Mouse (Mus musculus) layer of hippocampus, postnatal 14 days (tissue): ENCODE data around the gene Tmem41a. TPM values are rescaled to one million over a fixed set of nuclear protein-coding genes. Genes with fewer than 3 reads are reported as not detected.
"Not testable (repeated sequence)": the region's sequence is repeated elsewhere in the genome, so short reads cannot be mapped to it uniquely, and the experiment has no call there.

Experiments used
- DNase-seq, 2 experiments: peaks; one replicate each; pipeline ENCODE4 v3.0.0; 2021 to 2022; ENCODE audit warnings: low spot score in 2 of 2, mixed read lengths in 1 of 2
- long read RNA-seq, 2 experiments: library from polyadenylated mRNA; stranded (forward); transcript quantifications; one replicate each; pipeline ENCODE4 v2.0.0; 2021
- total RNA-seq, 2 experiments: library from RNA; stranded (reverse); gene quantifications; 2 replicates each; pipeline ENCODE4 v1.2.3; 2021

Tmem41a gene
- 10 to 100 TPM; 17.5 to 18.5 TPM for total RNA-seq
- long read RNA-seq, experiment 1, transcript Tmem41a-201 (5 exons, 1,360 nt) = major isoform, 13 of 17 reads
- long read RNA-seq, experiment 1, partial matches to known transcripts = 4 of 17 reads
- long read RNA-seq, experiment 1, other reads (novel, unspliced or antisense) = 0 of 17 reads
- long read RNA-seq, experiment 2, transcript Tmem41a-201 (5 exons, 1,360 nt) = major isoform, 15 of 23 reads
- long read RNA-seq, experiment 2, partial matches to known transcripts = 4 of 23 reads
- long read RNA-seq, experiment 2, other reads (novel, unspliced or antisense) = 2 of 23 reads

- DNase-seq = peak; percentile 74 to 82
Observed at GRCm38 (mm10) chr16:21946761-21947715, at the start of gene Tmem41a. Gene Tmem41a (minus strand): TSS chr16:21947552.

DNA sequence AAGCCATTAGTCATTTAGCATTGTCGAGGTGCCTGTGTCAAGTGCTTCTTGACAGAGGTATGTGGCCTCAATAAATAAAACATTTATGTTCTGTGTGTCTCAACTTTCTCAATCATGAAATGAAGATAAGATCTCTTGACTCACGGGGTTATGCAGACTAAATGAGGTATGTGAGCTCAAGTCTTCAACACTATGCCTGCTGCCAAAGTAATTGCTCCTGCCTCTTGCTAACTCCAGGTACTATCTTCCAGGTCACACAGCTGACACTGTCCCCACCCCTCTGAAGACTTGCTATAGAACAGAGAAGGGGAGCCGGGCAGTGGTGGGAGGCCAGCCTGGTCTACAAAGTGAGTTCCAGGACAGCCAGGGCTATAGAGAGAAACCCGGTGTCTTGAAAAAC, 49.0 kb upstream of the Tmem41a start:
- DNase-seq = no peak

DNA sequence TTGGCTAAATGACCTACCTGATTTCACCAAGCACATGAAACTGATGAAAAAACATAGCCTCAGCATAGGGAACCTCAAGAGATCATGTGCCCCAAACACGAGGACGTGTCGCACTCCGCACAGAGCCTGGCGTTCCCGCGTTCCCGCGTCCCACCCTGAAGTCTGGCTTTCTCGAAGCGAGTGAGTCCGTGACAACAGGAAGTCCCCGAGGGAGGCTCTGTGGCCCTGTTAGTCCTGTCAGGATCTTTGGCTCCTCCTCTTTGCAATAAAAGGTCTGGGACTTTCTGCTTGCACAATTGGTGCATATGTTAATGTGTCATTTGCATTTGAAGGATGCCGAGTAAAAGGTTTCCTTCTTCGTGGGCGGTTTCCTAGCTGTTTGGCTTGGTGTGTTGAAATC, 48.0 kb upstream of the Tmem41a start, which contains the start of gene Liph:
Gene Liph, minus strand, starts transcription at position 360 of the 400 bp plus-strand sequence.
- no peak for DNase-seq

DNA sequence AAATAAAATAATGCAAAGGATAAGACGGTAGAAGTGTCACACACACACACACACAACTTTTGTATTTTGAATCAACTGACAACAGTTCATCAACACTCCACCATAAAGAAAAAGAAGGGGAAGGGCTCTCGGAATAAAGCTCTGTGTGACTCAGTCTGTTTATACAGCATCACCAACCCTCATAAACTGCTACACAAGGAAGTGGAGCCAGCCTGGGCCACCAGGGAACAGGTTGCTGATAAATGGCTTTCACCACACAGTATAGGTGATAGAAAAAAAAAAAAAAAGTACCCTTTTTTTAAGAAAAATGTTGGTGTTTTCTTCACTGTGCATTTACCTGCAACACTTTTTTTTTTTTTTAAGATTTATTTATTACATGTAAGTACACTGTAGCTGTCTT, 44.4 kb upstream of the Tmem41a start:
- no peak for DNase-seq

- DNase-seq = not testable (repeated sequence)
Observed at GRCm38 (mm10) chr16:21990893-21991292, 43.5 kb upstream of the Tmem41a start.

- no peak for DNase-seq
Observed at GRCm38 (mm10) chr16:21987956-21988355, 40.6 kb upstream of the Tmem41a start.

GRCm38 (mm10) chr16:21986191-21986590, 38.8 kb upstream of the Tmem41a start:
- DNase-seq = no peak

DNA sequence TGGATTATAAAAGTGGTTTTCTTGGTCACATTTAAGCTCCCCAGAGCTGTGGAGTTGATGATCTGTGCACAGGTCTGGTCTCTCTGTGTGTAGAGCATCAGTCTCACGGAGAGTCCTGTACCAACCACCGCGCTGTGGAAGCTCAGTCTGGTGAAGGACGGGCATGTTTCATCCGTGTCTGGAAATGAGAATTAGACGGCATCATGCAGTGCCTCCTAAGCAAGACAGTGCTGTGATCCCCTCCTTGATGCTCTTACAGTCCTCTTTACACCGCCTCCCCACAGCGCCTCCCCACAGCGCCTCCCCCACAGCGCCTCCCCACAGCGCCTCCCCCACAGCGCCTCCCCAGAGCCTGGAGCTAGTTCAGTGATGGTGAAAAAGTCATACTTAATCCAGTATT, 36.7 kb upstream of the Tmem41a start:
- DNase-seq = no peak

DNA sequence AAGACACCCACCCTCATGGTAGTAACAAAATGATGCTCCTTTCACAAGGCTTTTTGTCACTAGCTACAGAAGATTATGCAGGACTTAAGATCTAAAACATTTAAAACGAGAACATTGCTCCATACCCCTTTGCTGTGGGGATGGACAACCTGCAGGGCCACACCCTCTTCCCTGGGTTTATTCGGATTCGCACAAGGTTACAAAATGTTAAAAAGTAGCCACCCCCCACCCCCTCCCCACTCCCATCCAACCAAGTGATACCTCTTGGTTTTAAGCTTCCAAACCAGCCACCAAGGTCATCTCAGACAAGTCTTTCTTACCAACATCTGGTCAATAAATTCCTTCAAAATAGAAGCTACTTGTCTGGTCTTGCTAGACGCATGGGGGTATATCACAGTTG, 36.2 kb upstream of the Tmem41a start:
- no peak for DNase-seq

- no peak for DNase-seq
Observed at GRCm38 (mm10) chr16:21983146-21983545, 35.8 kb upstream of the Tmem41a start.

DNA sequence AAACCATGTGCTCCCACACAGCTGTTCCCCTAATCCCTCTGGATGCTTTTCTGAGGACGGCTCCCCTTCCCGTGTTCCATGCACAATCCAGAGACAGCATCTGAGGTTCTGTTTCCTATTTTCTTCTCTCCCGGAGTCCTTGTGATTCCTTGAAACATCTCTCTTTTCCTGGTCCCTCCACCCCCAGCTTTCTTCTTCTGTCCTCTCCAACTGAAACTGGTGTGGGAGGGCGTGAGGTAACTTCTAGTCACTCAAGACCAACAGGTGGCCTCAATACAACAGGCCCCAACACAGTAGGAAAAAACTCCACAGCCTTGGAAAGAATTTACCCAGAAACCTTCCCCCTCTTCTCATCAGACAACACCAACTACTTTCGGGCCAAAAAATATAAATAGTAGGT, 30.0 kb upstream of the Tmem41a start:
- DNase-seq = no peak

- DNase-seq = no peak
Observed at GRCm38 (mm10) chr16:21976203-21976602, 28.9 kb upstream of the Tmem41a start.

DNA sequence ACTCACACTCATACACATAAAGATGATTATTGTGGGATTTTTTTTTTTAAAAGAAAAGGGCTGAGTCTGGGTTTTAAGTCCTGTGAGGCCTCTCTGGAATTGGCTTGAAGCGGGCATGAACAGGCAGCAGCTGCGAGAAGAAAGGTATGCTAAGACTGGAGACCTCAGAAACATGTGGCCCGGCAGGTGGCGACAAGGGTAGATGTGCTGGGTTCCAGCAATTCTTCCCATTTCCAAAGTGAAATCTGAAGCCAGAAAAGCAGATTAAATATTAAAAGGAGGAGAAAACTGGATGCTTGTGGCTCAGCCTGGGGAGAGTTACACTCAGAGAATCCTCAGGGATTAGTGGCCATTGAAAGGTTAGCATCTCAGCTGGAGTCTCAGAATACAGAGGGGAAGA, 24.1 kb upstream of the Tmem41a start:
- DNase-seq = no peak

- no peak for DNase-seq
Observed at GRCm38 (mm10) chr16:21970536-21970935, 23.2 kb upstream of the Tmem41a start.

- DNase-seq = no peak
Observed at GRCm38 (mm10) chr16:21969874-21970273, 22.5 kb upstream of the Tmem41a start.

- DNase-seq = no peak
Observed at GRCm38 (mm10) chr16:21965576-21965975, 18.2 kb upstream of the Tmem41a start.

GRCm38 (mm10) chr16:21955591-21955990, 8.2 kb upstream of the Tmem41a start:
- no peak for DNase-seq

- no peak for DNase-seq
Observed at GRCm38 (mm10) chr16:21928471-21928870, 18.9 kb downstream of the Tmem41a start.

GRCm38 (mm10) chr16:21916681-21917080, 30.7 kb downstream of the Tmem41a start:
- DNase-seq = no peak

- no peak for DNase-seq
Observed at GRCm38 (mm10) chr16:21913347-21913746, 34.0 kb downstream of the Tmem41a start.

DNA sequence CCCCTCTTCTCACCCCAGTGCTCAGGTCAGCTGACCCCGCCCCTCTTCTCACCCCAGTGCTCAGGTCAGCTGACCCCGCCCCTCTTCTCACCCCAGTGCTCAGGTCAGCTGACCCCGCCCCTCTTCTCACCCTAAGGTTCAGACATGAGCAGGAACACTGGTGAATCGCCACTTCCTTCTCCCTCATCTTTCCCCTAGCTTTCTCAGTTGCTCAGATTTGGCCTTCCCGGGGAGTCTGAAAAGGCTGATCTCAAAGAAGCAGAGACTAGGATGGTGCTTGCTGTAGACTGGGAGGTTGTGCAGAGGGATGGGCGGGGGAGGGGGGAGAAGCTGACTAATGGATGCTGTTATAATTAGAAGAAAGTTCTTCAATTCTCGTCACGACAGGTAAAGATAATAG, 38.4 kb downstream of the Tmem41a start:
- not testable (repeated sequence) for DNase-seq

DNA sequence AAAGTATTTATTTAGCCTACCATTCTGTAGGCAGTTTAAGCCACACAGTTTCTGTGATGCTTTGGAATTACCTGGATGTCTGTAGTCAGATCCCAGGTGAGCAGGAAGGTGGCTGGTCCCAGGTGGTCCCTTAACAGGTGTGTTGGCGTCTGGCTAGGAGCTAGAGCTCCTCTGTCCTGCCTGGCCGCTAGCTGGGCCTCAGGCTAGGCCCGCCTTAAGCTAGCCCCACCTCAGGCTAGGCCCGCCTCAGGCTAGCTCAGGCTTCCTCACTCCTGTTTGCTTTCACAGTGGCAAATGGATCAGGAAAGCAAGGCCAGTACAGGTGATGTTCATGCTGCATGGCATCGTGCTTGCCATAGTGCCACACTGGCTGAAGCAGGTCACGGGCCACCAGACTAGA, 40.5 kb downstream of the Tmem41a start:
- no peak for DNase-seq
